Mouse (Mus musculus) adrenal gland, adult 8-10 months (tissue): ENCODE measurements around the gene Zfp563. TPM values are rescaled to one million over a fixed set of nuclear protein-coding genes. Genes with fewer than 3 reads are reported as not detected.

ENCODE experiments used
- DNase-seq: peaks from one replicate; pipeline ENCODE4 v3.0.0; 2022
- total RNA-seq, 4 experiments: library from RNA; stranded (reverse); gene quantifications; 2 replicates each; pipeline ENCODE4 v1.2.4; 2022

Zfp563 gene
- total RNA-seq: 10 to 100 TPM in 3 of 4 experiments, 1 to 10 TPM in 1; 8.9 to 15.0 (median 11.4) TPM

- peak; percentile 94 for DNase-seq
These were observed at the start of gene Zfp563 for GRCm38 (mm10) chr17:33089220-33089949. TSS of gene Zfp563 (plus strand) at chr17:33089310.

- DNase-seq: no peak
These were observed 30.3 kb upstream of the Zfp563 start for GRCm38 (mm10) chr17:33058791-33059190.

- no peak for DNase-seq
These were observed 26.1 kb upstream of the Zfp563 start for GRCm38 (mm10) chr17:33063001-33063400.

- DNase-seq: no peak
These were observed 21.2 kb upstream of the Zfp563 start, which contains the start of gene 4921501E09Rik for GRCm38 (mm10) chr17:33067958-33068357. TSS of gene 4921501E09Rik (minus strand) at chr17:33068058.

GRCm38 (mm10) chr17:33091630-33092029 lies 2.5 kb downstream of the Zfp563 start:
- DNase-seq: no peak

GRCm38 (mm10) chr17:33092391-33093193 lies 3.5 kb downstream of the Zfp563 start:
- peak; percentile 57 for DNase-seq

- DNase-seq: no peak
These were observed 8.3 kb downstream of the Zfp563 start for GRCm38 (mm10) chr17:33097396-33097795.

- DNase-seq: no peak
These were observed 35.4 kb downstream of the Zfp563 start for GRCm38 (mm10) chr17:33124546-33124945.

GRCm38 (mm10) chr17:33126257-33126656 lies 37.1 kb downstream of the Zfp563 start:
- no peak for DNase-seq

- no peak for DNase-seq
These were observed 50.2 kb downstream of the Zfp563 start, which contains the start of gene Morc2b for GRCm38 (mm10) chr17:33139261-33139820. TSS of gene Morc2b (minus strand) at chr17:33139683.

Other genes with a start within 250 kb of the Zfp563 start
- 10 to 100 TPM in 3 of 4 experiments, 1 to 10 TPM in 1; 8.8 to 21.1 (median 12.5) TPM for gene Zfp870, start 197.7 kb upstream of the Zfp563 start, total RNA-seq
- gene Cyp4f14, start 172.0 kb upstream of the Zfp563 start, total RNA-seq: 10 to 100 TPM in 2 of 4 experiments, 1 to 10 TPM in 2; 5.4 to 28.6 (median 14.3) TPM
- 100 to 1,000 TPM in 2 of 4 experiments, 10 to 100 TPM in 2; 78.3 to 120 (median 96.1) TPM for gene Cyp4f13, start 141.9 kb upstream of the Zfp563 start, total RNA-seq
- 1 to 10 TPM; 3.5 to 8.0 (median 5.7) TPM for gene Zfp472, start 123.5 kb upstream of the Zfp563 start, total RNA-seq
- gene Zfp952, start 96.2 kb upstream of the Zfp563 start, total RNA-seq: 10 to 100 TPM in 2 of 4 experiments, 1 to 10 TPM in 2; 9.5 to 15.6 (median 12.6) TPM
- 10 to 100 TPM in 2 of 4 experiments, 1 to 10 TPM in 2; 8.8 to 13.5 (median 10.1) TPM for gene Zfp763, start 55.9 kb upstream of the Zfp563 start, total RNA-seq
- gene 4921501E09Rik, start 21.3 kb upstream of the Zfp563 start, total RNA-seq: not detected
- not detected for gene Morc2b, start 50.4 kb downstream of the Zfp563 start, total RNA-seq
- not detected for gene Olfr55, start 79.1 kb downstream of the Zfp563 start, total RNA-seq
- not detected for gene Olfr239, start 102.0 kb downstream of the Zfp563 start, total RNA-seq
- under 1 TPM in 3 of 4 experiments, not detected in 1; 0.05 to 0.17 (median 0.12) TPM for gene Olfr1564, start 132.4 kb downstream of the Zfp563 start, total RNA-seq
- 10 to 100 TPM in 2 of 4 experiments, 1 to 10 TPM in 2; 7.9 to 11.3 (median 9.6) TPM for gene Zfp955a, start 165.8 kb downstream of the Zfp563 start, total RNA-seq
- gene Olfr63, start 175.4 kb downstream of the Zfp563 start, total RNA-seq: not detected
- 10 to 100 TPM; 11.7 to 14.2 (median 13.0) TPM for gene Zfp955b, start 200.2 kb downstream of the Zfp563 start, total RNA-seq